Mouse (Mus musculus): ENCODE measurements around the gene Pklr. TPM values are rescaled to one million over a fixed set of nuclear protein-coding genes. Genes with fewer than 3 reads are reported as not detected.

Pklr gene
- polyA plus RNA-seq, 1 experiment, result 181 TPM

GRCm38 (mm10) chr3:89115522-89115921, 20.4 kb upstream of the Pklr start:
- no peak for DNase-seq (ENCODE audit: low read depth, low spot score)
- WGBS, result 6% methylated on average over 2 of the region's 2 CpGs

- WGBS, result 47% methylated on average over 2 of the region's 2 CpGs
- no peak for DNase-seq (ENCODE audit: low read depth, low spot score)
Observed at GRCm38 (mm10) chr3:89123313-89123712, 12.6 kb upstream of the Pklr start.

- WGBS, result 59% methylated on average over 3 of the region's 3 CpGs
- DNase-seq (ENCODE audit: low read depth, low spot score), result no peak
Observed at GRCm38 (mm10) chr3:89124241-89124640, 11.7 kb upstream of the Pklr start.

- DNase-seq (ENCODE audit: low read depth, low spot score), result no peak
- WGBS, result 91% methylated on average over 3 of the region's 3 CpGs
Observed at GRCm38 (mm10) chr3:89125981-89126380, 10.0 kb upstream of the Pklr start.

- WGBS, result 84% methylated on average over 3 of the region's 3 CpGs
- no peak for DNase-seq (ENCODE audit: low read depth, low spot score)
Observed at GRCm38 (mm10) chr3:89129908-89130307, 6.0 kb upstream of the Pklr start.

GRCm38 (mm10) chr3:89131816-89132215, 4.1 kb upstream of the Pklr start:
- no peak for DNase-seq (ENCODE audit: low read depth, low spot score)
- WGBS, result 59% methylated on average over 4 of the region's 4 CpGs

- DNase-seq (ENCODE audit: low read depth, low spot score), result no peak
- 30% methylated on average over 30 of the region's 30 CpGs for WGBS
Observed at GRCm38 (mm10) chr3:89132285-89133062, 3.5 kb upstream of the Pklr start.

- 77% methylated on average over 7 of the region's 7 CpGs for WGBS
- DNase-seq (ENCODE audit: low read depth, low spot score), result no peak
Observed at GRCm38 (mm10) chr3:89133063-89133450, 2.9 kb upstream of the Pklr start.

GRCm38 (mm10) chr3:89133752-89134151, 2.2 kb upstream of the Pklr start:
- DNase-seq (ENCODE audit: low read depth, low spot score), result no peak
- 25% methylated on average over 1 of the region's 1 CpGs for WGBS

GRCm38 (mm10) chr3:89136365-89136764, 423 bp downstream of the Pklr start:
- peak; percentile 77 for DNase-seq (ENCODE audit: low read depth, low spot score)
- WGBS, result 8% methylated on average over 9 of the region's 9 CpGs

GRCm38 (mm10) chr3:89144821-89145220, 8.9 kb downstream of the Pklr start:
- no peak for DNase-seq (ENCODE audit: low read depth, low spot score)
- WGBS, result 76% methylated on average over 10 of the region's 10 CpGs

GRCm38 (mm10) chr3:89145566-89145965, 9.6 kb downstream of the Pklr start:
- DNase-seq (ENCODE audit: low read depth, low spot score), result no peak
- 78% methylated on average over 8 of the region's 8 CpGs for WGBS

GRCm38 (mm10) chr3:89147101-89147978, 11.4 kb downstream of the Pklr start:
- peak; percentile 62 for DNase-seq (ENCODE audit: low read depth, low spot score)
- 23% methylated on average over 26 of the region's 26 CpGs for WGBS

GRCm38 (mm10) chr3:89147979-89148311, 12.0 kb downstream of the Pklr start:
- DNase-seq (ENCODE audit: low read depth, low spot score), result no peak
- WGBS, result 7% methylated on average over 15 of the region's 15 CpGs

- 68% methylated on average over 14 of the region's 14 CpGs for WGBS
- no peak for DNase-seq (ENCODE audit: low read depth, low spot score)
Observed at GRCm38 (mm10) chr3:89148567-89148966, 12.6 kb downstream of the Pklr start.

GRCm38 (mm10) chr3:89152084-89152835, 16.3 kb downstream of the Pklr start:
- WGBS, result 48% methylated on average over 17 of the region's 17 CpGs
- no peak for DNase-seq (ENCODE audit: low read depth, low spot score)

GRCm38 (mm10) chr3:89156951-89157350, 21.0 kb downstream of the Pklr start:
- 82% methylated on average over 8 of the region's 8 CpGs for WGBS
- no peak for DNase-seq (ENCODE audit: low read depth, low spot score)

- DNase-seq (ENCODE audit: low read depth, low spot score), result no peak
- 26% methylated on average over 7 of the region's 7 CpGs for WGBS
Observed at GRCm38 (mm10) chr3:89158651-89159050, 22.7 kb downstream of the Pklr start.

GRCm38 (mm10) chr3:89159211-89159610, 23.3 kb downstream of the Pklr start:
- DNase-seq (ENCODE audit: low read depth, low spot score), result no peak
- 2% methylated on average over 13 of the region's 13 CpGs for WGBS

GRCm38 (mm10) chr3:89159616-89160344, 23.8 kb downstream of the Pklr start, which contains the start of gene Hcn3:
Gene Hcn3, minus strand, starts transcription at chr3:89160196.
- no peak for DNase-seq (ENCODE audit: low read depth, low spot score)
- 1% methylated on average over 66 of the region's 66 CpGs for WGBS
